Mouse (Mus musculus) heart, embryonic 11.5 days (tissue): ENCODE measurements around the gene Gm8947. TPM values are rescaled to one million over a fixed set of nuclear protein-coding genes. Genes with fewer than 3 reads are reported as not detected.
"Not testable (repeated sequence)": the region's sequence is repeated elsewhere in the genome, so short reads cannot be mapped to it uniquely, and the experiment has no call there.

Source experiments
- ATAC-seq: fragments of 200-750 bp; cut with Nextera tagmentation; replicated peaks from 2 replicates; pipeline ENCODE4 v1.8.0; 2017; ENCODE audit warnings: moderate library complexity; ENCODE audit not compliant: insufficient number of reproducible peaks, low FRiP score, low TSS enrichment
- H3K27ac ChIP-seq: fragments of 300-500 bp; sonication (generic); 2 replicates; pipeline ENCODE4 v1.5.1; 2014; ENCODE audit warnings: mild to moderate bottlenecking, low read depth, low read length
- H3K27me3 ChIP-seq: fragments of 300-500 bp; sonication (generic); 2 replicates; pipeline ENCODE4 v1.6.1; 2014; ENCODE audit warnings: mild to moderate bottlenecking, low read length, mixed read lengths; ENCODE audit not compliant: control insufficient read depth, insufficient read depth
- H3K36me3 ChIP-seq: fragments of 300-500 bp; sonication (generic); 2 replicates; pipeline ENCODE4 v1.6.1; 2014; ENCODE audit warnings: mild to moderate bottlenecking, low read length, moderate library complexity, mixed read lengths; ENCODE audit not compliant: control insufficient read depth, insufficient read depth
- H3K4me1 ChIP-seq: fragments of 300-500 bp; sonication (generic); 2 replicates; pipeline ENCODE4 v1.6.1; 2014; ENCODE audit warnings: low read length; ENCODE audit not compliant: control insufficient read depth, insufficient read depth
- H3K4me2 ChIP-seq: fragments of 300-500 bp; sonication (generic); 2 replicates; pipeline ENCODE4 v1.6.1; 2014; ENCODE audit warnings: mild to moderate bottlenecking, moderate library complexity
- H3K4me3 ChIP-seq: fragments of 300-500 bp; sonication (generic); 2 replicates; pipeline ENCODE4 v1.5.1; 2014; ENCODE audit warnings: low read depth, low read length
- H3K9ac ChIP-seq: fragments of 300-500 bp; sonication (generic); 2 replicates; pipeline ENCODE4 v1.6.1; 2014; ENCODE audit warnings: mild to moderate bottlenecking, low read depth, low read length, moderate library complexity
- H3K9me3 ChIP-seq: fragments of 300-500 bp; sonication (generic); replicated peaks from 2 replicates; pipeline ENCODE4 v1.6.1; 2016; ENCODE audit warnings: low read length; ENCODE audit not compliant: control insufficient read depth
- WGBS: fragments of 180-500 bp; shearing (Covaris S2); extraction: QIAGEN DNeasy Blood & Tissue Kit; methylation state at CpG from one replicate; pipeline ENCODE4 v1.1.7; 2014; ENCODE audit not compliant: insufficient replicate concordance; 5-methylcytosine and 5-hydroxymethylcytosine counted together
- polyA plus RNA-seq: library from polyadenylated mRNA; unstranded; fragments of >200 nt; fragmentation: Nextera tagmentation; extraction: Ambion mirVana; gene quantifications from 2 replicates; pipeline ENCODE4 v1.2.1, GENCODE M21; 2014

The Gm8947 gene
- 0.48 and 1.2 TPM in 2 replicates for polyA plus RNA-seq

- not testable (repeated sequence) for H3K27me3 ChIP-seq, H3K4me2 ChIP-seq, H3K27ac ChIP-seq, H3K36me3 ChIP-seq, H3K4me1 ChIP-seq, ATAC-seq, H3K9me3 ChIP-seq, H3K9ac ChIP-seq, H3K4me3 ChIP-seq
- no CpG with 5 or more reads among the region's 7 CpGs for WGBS
Measured at GRCm38 (mm10) chr1:151192075-151192474, at the start of gene Gm8947. Gene Gm8947, plus strand, starts transcription at chr1:151192376.

GRCm38 (mm10) chr1:151144471-151145146 is 47.6 kb upstream of the Gm8947 start:
- ATAC-seq, result 0 out of 2 replicates have a peak, but pooled peaks have one; percentile 31
- H3K4me2 ChIP-seq, result no peak overlapping the region
- no peaks in the 10 kb centered on the region for H3K9me3 ChIP-seq
- H3K27ac ChIP-seq, result peak overlapping the region; percentile 54
- H3K4me3 ChIP-seq, result no peak overlapping the region
- no peak overlapping the region for H3K9ac ChIP-seq
- H3K27me3 ChIP-seq, result no peaks in the 10 kb centered on the region
- peaks cover 4% of the 10 kb centered on the region; the same call in 1 of the 2 replicates for H3K4me1 ChIP-seq
- no peaks in the 10 kb centered on the region for H3K36me3 ChIP-seq
- 22% methylated on average over 6 of the region's 6 CpGs for WGBS

- H3K4me3 ChIP-seq, result no peak overlapping the region
- H3K4me2 ChIP-seq, result no peak overlapping the region
- no peak overlapping the region for H3K9ac ChIP-seq
- H3K36me3 ChIP-seq, result no peaks in the 10 kb centered on the region
- ATAC-seq, result no peak
- H3K4me1 ChIP-seq, result peaks cover 5% of the 10 kb centered on the region
- H3K9me3 ChIP-seq, result no peaks in the 10 kb centered on the region
- H3K27ac ChIP-seq, result no peak overlapping the region
- no peaks in the 10 kb centered on the region for H3K27me3 ChIP-seq
Measured at GRCm38 (mm10) chr1:151147801-151148200, 44.4 kb upstream of the Gm8947 start.

GRCm38 (mm10) chr1:151150211-151150610 is 42.0 kb upstream of the Gm8947 start:
- Histone ChIP-seq H3K36me3 (no peaks in the 10 kb centered on the region), H3K4me2 (no peak overlapping the region), H3K27me3 (no peaks in the 10 kb centered on the region), H3K27ac (no peak overlapping the region), H3K4me3 (no peak overlapping the region), H3K9me3 (no peaks in the 10 kb centered on the region), H3K4me1 (peaks cover 2% of the 10 kb centered on the region; the same call in 1 of the 2 replicates), H3K9ac (no peak overlapping the region)
- no peak for ATAC-seq
- WGBS, result 87% methylated on average over 7 of the region's 7 CpGs

GRCm38 (mm10) chr1:151151089-151151488 is 41.1 kb upstream of the Gm8947 start:
- peaks cover 2% of the 10 kb centered on the region; the same call in 1 of the 2 replicates for H3K4me1 ChIP-seq
- H3K4me2 ChIP-seq, result no peak overlapping the region
- no peak for ATAC-seq
- H3K4me3 ChIP-seq, result no peak overlapping the region
- H3K9me3 ChIP-seq, result no peaks in the 10 kb centered on the region
- H3K27ac ChIP-seq, result no peak overlapping the region
- no peaks in the 10 kb centered on the region for H3K36me3 ChIP-seq
- 72% methylated on average over 2 of the region's 2 CpGs for WGBS
- H3K9ac ChIP-seq, result no peak overlapping the region
- H3K27me3 ChIP-seq, result no peaks in the 10 kb centered on the region

GRCm38 (mm10) chr1:151153056-151153652 is 39.0 kb upstream of the Gm8947 start:
- Histone ChIP-seq H3K9ac (no peak overlapping the region), H3K4me3 (no peak overlapping the region), H3K4me2 (no peak overlapping the region), H3K9me3 (no peaks in the 10 kb centered on the region), H3K4me1 (peaks cover 10% of the 10 kb centered on the region), H3K27ac (no peak overlapping the region), H3K36me3 (no peaks in the 10 kb centered on the region), H3K27me3 (no peaks in the 10 kb centered on the region)
- ATAC-seq, result no peak
- WGBS, result 43% methylated on average over 6 of the region's 6 CpGs

GRCm38 (mm10) chr1:151154131-151154530 is 38.0 kb upstream of the Gm8947 start:
- H3K27ac ChIP-seq, result not testable (repeated sequence)

GRCm38 (mm10) chr1:151156129-151156528 is 36.0 kb upstream of the Gm8947 start:
- no peaks in the 10 kb centered on the region for H3K27me3 ChIP-seq
- H3K9ac ChIP-seq, result no peak overlapping the region
- 77% methylated on average over 3 of the region's 3 CpGs for WGBS
- no peaks in the 10 kb centered on the region for H3K36me3 ChIP-seq
- H3K4me2 ChIP-seq, result no peak overlapping the region
- ATAC-seq, result no peak
- peaks cover 10% of the 10 kb centered on the region for H3K4me1 ChIP-seq
- no peak overlapping the region for H3K4me3 ChIP-seq
- H3K9me3 ChIP-seq, result no peaks in the 10 kb centered on the region
- H3K27ac ChIP-seq, result no peak overlapping the region

More at GRCm38 (mm10) chr1:151154131-151154530, 38.0 kb upstream of the Gm8947 start:
- not testable (repeated sequence) for ATAC-seq, H3K4me3 ChIP-seq, H3K4me2 ChIP-seq, H3K9me3 ChIP-seq, H3K36me3 ChIP-seq, H3K27me3 ChIP-seq, H3K9ac ChIP-seq, H3K4me1 ChIP-seq
- WGBS, result 86% methylated on average over 9 of the region's 9 CpGs
